25 mouse cellular contexts compared by ENCODE assay signal in genomic region chr7:90066275-90066674, GRCm38 (mm10).
DNase-seq lines count a peak whose midpoint lies in the region; ATAC-seq and TF ChIP-seq lines count a peak whose summit lies in the region.
"Had no signal": no experiment of that assay in that cellular context is flagged by ENCODE, and none has a peak within 500 bp of the region (broad histone marks: within the 10 kb centered on the region; RNA-seq: fewer than 3 reads in every experiment).

No protein-coding gene starts in this region.

- no peak overlapping the region for H3K4me3 ChIP-seq in kidney, adult 2 months (ENCODE audit: insufficient read depth, low read depth, low read length)
- H3K4me3 ChIP-seq in midbrain, embryonic 11.5 days (ENCODE audit: low read depth, low read length) = no peak overlapping the region
- H3K4me3 ChIP-seq in midbrain, embryonic 13.5 days (replicated peaks) = no peak overlapping the region
- no peak overlapping the region for H3K4me3 ChIP-seq in liver, postnatal 0 days (ENCODE audit: low read depth, low read length)
- H3K4me3 ChIP-seq: forebrain, embryonic 10.5 days; forebrain, embryonic 13.5 days; heart, adult 2 months; heart, embryonic 10.5 days; heart, embryonic 13.5 days had no signal

- no peaks in the 10 kb centered on the region for H3K36me3 ChIP-seq in kidney, adult 2 months (ENCODE audit: control insufficient read depth, insufficient read depth, low read length)
- no peaks in the 10 kb centered on the region for H3K36me3 ChIP-seq in midbrain, embryonic 11.5 days (ENCODE audit: control insufficient read depth, insufficient read depth, low read length)
- no peaks in the 10 kb centered on the region for H3K36me3 ChIP-seq in midbrain, embryonic 13.5 days
- H3K36me3 ChIP-seq in liver, postnatal 0 days (replicated peaks; ENCODE audit: insufficient read depth, low read length) = no peaks in the 10 kb centered on the region
- H3K36me3 ChIP-seq: forebrain, embryonic 10.5 days; G1E; heart, embryonic 10.5 days; heart, embryonic 13.5 days had no signal

- H3K27me3 ChIP-seq in kidney, adult 2 months (replicated peaks; ENCODE audit: control insufficient read depth, insufficient read depth, low read length) = no peaks in the 10 kb centered on the region; the same call in 1 of the 2 replicates
- no peaks in the 10 kb centered on the region for H3K27me3 ChIP-seq in midbrain, embryonic 11.5 days (ENCODE audit: control insufficient read depth, insufficient read depth, low read length)
- H3K27me3 ChIP-seq in midbrain, embryonic 13.5 days = no peaks in the 10 kb centered on the region
- H3K27me3 ChIP-seq in liver, postnatal 0 days (ENCODE audit: insufficient read depth, low read length) = no peaks in the 10 kb centered on the region
- H3K27me3 ChIP-seq: CH12.LX; forebrain, embryonic 13.5 days; heart, embryonic 13.5 days; Patski had no signal

- no peak for TF ChIP-seq CTCF in kidney, adult 2 months (conservative IDR thresholded peaks at IDR 0.05; ENCODE audit: insufficient read depth, insufficient read length, low read depth, low read length)
- TF ChIP-seq CTCF in liver, postnatal 0 days (IDR thresholded peaks at IDR 0.05; ENCODE audit: low read depth) = no peak

- no peak overlapping the region for H3K9ac ChIP-seq in midbrain, embryonic 11.5 days (ENCODE audit: low read length)
- H3K9ac ChIP-seq in midbrain, embryonic 13.5 days (replicated peaks) = no peak overlapping the region
- H3K9ac ChIP-seq in liver, postnatal 0 days (replicated peaks) = no peak overlapping the region
- H3K9ac ChIP-seq: forebrain, embryonic 13.5 days; heart, embryonic 13.5 days; hindbrain, embryonic 14.5 days had no signal

- TF ChIP-seq EP300 in liver, postnatal 0 days (IDR thresholded peaks at IDR 0.05; ENCODE audit: low read depth) = peak; percentile 44; the same call in 1 of the 2 replicates

- no peak overlapping the region for H3K4me2 ChIP-seq in midbrain, embryonic 11.5 days
- H3K4me2 ChIP-seq in midbrain, embryonic 13.5 days (replicated peaks) = no peak overlapping the region
- H3K4me2 ChIP-seq in liver, postnatal 0 days (ENCODE audit: low read depth, low read length) = no peak overlapping the region
- H3K4me2 ChIP-seq: forebrain, embryonic 13.5 days; heart, embryonic 13.5 days; hindbrain, embryonic 14.5 days had no signal

- TF ChIP-seq POLR2A in kidney, adult 2 months (IDR thresholded peaks at IDR 0.05; ENCODE audit: low read depth, low read length) = no peak

- H3K27ac ChIP-seq in kidney, adult 2 months (ENCODE audit: insufficient read depth, low read depth, low read length) = peak overlapping the region; percentile 18
- H3K27ac ChIP-seq in midbrain, embryonic 11.5 days (ENCODE audit: low read depth, low read length) = no peak overlapping the region
- no peak overlapping the region for H3K27ac ChIP-seq in midbrain, embryonic 13.5 days
- H3K27ac ChIP-seq in liver, postnatal 0 days (ENCODE audit: low read depth) = peak overlapping the region; percentile 45
- H3K27ac ChIP-seq: forebrain, embryonic 10.5 days; forebrain, embryonic 13.5 days; heart, adult 2 months; heart, embryonic 10.5 days; heart, embryonic 13.5 days; hindbrain, embryonic 14.5 days had no signal

- ATAC-seq in midbrain, embryonic 11.5 days (ENCODE audit: low FRiP score) = no peak
- ATAC-seq in midbrain, embryonic 13.5 days = no peak
- peak; percentile 61; the same call in 1 of the 2 replicates for ATAC-seq in liver, postnatal 0 days
- ATAC-seq: forebrain, embryonic 13.5 days; forebrain, embryonic 16.5 days; Patski had no signal

- WGBS in kidney, adult 2 months = 58% methylated on average over 5 of the region's 5 CpGs
- 92% methylated on average over 5 of the region's 5 CpGs for WGBS in midbrain, embryonic 11.5 days
- WGBS in midbrain, embryonic 13.5 days = 90% methylated on average over 5 of the region's 5 CpGs
- 66% methylated on average over 5 of the region's 5 CpGs for WGBS in liver, postnatal 0 days (ENCODE audit: insufficient replicate concordance)

- H3K4me1 ChIP-seq in kidney, adult 2 months (ENCODE audit: control insufficient read depth, insufficient read depth, low read length) = peaks cover 14% of the 10 kb centered on the region
- H3K4me1 ChIP-seq in midbrain, embryonic 11.5 days (ENCODE audit: control insufficient read depth, insufficient read depth, low read length) = no peaks in the 10 kb centered on the region
- 0 out of 2 replicates have a peak, but pooled peaks cover 4% of the 10 kb centered on the region for H3K4me1 ChIP-seq in midbrain, embryonic 13.5 days (replicated peaks)
- peaks cover 56% of the 10 kb centered on the region for H3K4me1 ChIP-seq in liver, postnatal 0 days (ENCODE audit: insufficient read depth)

- DNase-seq in kidney, adult 2 months = no peak
- DNase-seq in kidney, adult 9 months = no peak
- peak; percentile 44 for DNase-seq in midbrain, embryonic 11.5 days (ENCODE audit: low spot score, missing footprints)
- DNase-seq in liver, postnatal 0 days = no peak
- DNase-seq in B cell, adult 2 months = no peak
- DNase-seq: adrenal gland, postnatal 10 days; adrenal gland, postnatal 36 days; cerebellum, adult 18-20 months; cerebellum, adult 9-10 months; cerebellum, postnatal 14 days; gastrocnemius, postnatal 10 days; gastrocnemius, postnatal 36 days; heart, adult 2 months; heart, postnatal 14 days; heart, postnatal 4 days had no signal

- no peaks in the 10 kb centered on the region for H3K9me3 ChIP-seq in midbrain, embryonic 11.5 days (ENCODE audit: control insufficient read depth, low read length)
- H3K9me3 ChIP-seq in midbrain, embryonic 13.5 days = no peaks in the 10 kb centered on the region
- H3K9me3 ChIP-seq in liver, postnatal 0 days (ENCODE audit: low read length) = no peaks in the 10 kb centered on the region
- H3K9me3 ChIP-seq: forebrain, embryonic 10.5 days; forebrain, embryonic 13.5 days; G1E; heart, embryonic 10.5 days; heart, embryonic 13.5 days had no signal

Comparison
In these comparisons a context has a peak if more than half of its experiments do, and no peak if none do; other contexts are left out.
1. H3K27ac ChIP-seq: peak in kidney, adult 2 months (single experiment) and liver, postnatal 0 days (single experiment); none in midbrain, embryonic 11.5 days (single experiment) and midbrain, embryonic 13.5 days (single experiment).